Mouse (Mus musculus): Measurements from ENCODE around the gene Inppl1. TPM values are rescaled to one million over a fixed set of nuclear protein-coding genes. Genes with fewer than 3 reads are reported as not detected.

Gene Inppl1
- polyA plus RNA-seq, 2 experiments from 2014 or later: 1.5 to 2.6 TPM

Other genes starting within 250 kb of the Inppl1 start
- 10 to 100 TPM in 1 of 2 experiments, 1 to 10 TPM in 1; 8.8 to 13.3 TPM for gene Clpb, start 174.6 kb downstream of the Inppl1 start, polyA plus RNA-seq (2017; shearing (Covaris generic))
- gene Phox2a, start 19.9 kb downstream of the Inppl1 start, polyA plus RNA-seq (2017; shearing (Covaris generic)): not detected
- not detected for gene Folr2, start 19.0 kb upstream of the Inppl1 start, polyA plus RNA-seq (2017; shearing (Covaris generic))
- 10 to 100 TPM; 47.2 to 61.9 TPM for gene Anapc15, start 25.5 kb upstream of the Inppl1 start, polyA plus RNA-seq (2017; shearing (Covaris generic))
- not detected for gene Folr1, start 32.6 kb upstream of the Inppl1 start, polyA plus RNA-seq (2017; shearing (Covaris generic))
- 100 to 1,000 TPM; 127 to 131 TPM for gene Lamtor1, start 67.7 kb upstream of the Inppl1 start, polyA plus RNA-seq (2017; shearing (Covaris generic))
- gene Tomt, start 68.1 kb upstream of the Inppl1 start, polyA plus RNA-seq (2017; shearing (Covaris generic)): under 1 TPM in 1 of 2 experiments, not detected in 1; 0.46 TPM
- gene Lrrc51, start 95.7 kb upstream of the Inppl1 start, polyA plus RNA-seq (2017; shearing (Covaris generic)): 1 to 10 TPM; 1.8 to 2.0 TPM
- 10 to 100 TPM; 59.1 to 76.8 TPM for gene Numa1, start 95.9 kb upstream of the Inppl1 start, polyA plus RNA-seq (2017; shearing (Covaris generic))
- 1 to 10 TPM; 5.2 to 8.0 TPM for gene Il18bp, start 180.5 kb upstream of the Inppl1 start, polyA plus RNA-seq (2017; shearing (Covaris generic))
- gene Rnf121, start 227.2 kb upstream of the Inppl1 start, polyA plus RNA-seq (2017; shearing (Covaris generic)): 10 to 100 TPM; 19.5 to 20.2 TPM
- gene Xndc1, start 227.3 kb upstream of the Inppl1 start, polyA plus RNA-seq (2017; shearing (Covaris generic)): 10 to 100 TPM; 14.4 to 15.2 TPM
- gene Xntrpc, start 227.5 kb upstream of the Inppl1 start, polyA plus RNA-seq (2017; shearing (Covaris generic)): under 1 TPM in 1 of 2 experiments, not detected in 1; 0.83 TPM
- under 1 TPM; 0.27 to 0.45 TPM for gene Trpc2, start 244.9 kb upstream of the Inppl1 start, polyA plus RNA-seq (2017; shearing (Covaris generic))